Mouse (Mus musculus) E14TG2a.4 (cell line): ENCODE measurements around the gene Ipo7.

Experiments used
- H3K27me3 ChIP-seq: 2 replicates; pipeline ENCODE4 v1.6.1; 2014; ENCODE audit warnings: low read length, control low read depth; ENCODE audit not compliant: insufficient read depth
- H3K36me3 ChIP-seq: 2 replicates; pipeline ENCODE4 v1.6.1; 2014; ENCODE audit warnings: low read length, control low read depth; ENCODE audit not compliant: insufficient read depth
- H3K4me1 ChIP-seq: replicated peaks from 2 replicates; pipeline ENCODE4 v1.6.1; 2014; ENCODE audit warnings: low read depth, low read length, control low read depth
- H3K4me3 ChIP-seq: replicated peaks from 2 replicates; pipeline ENCODE4 v1.5.1; 2014; ENCODE audit warnings: mild to moderate bottlenecking, low read length
- H3K9me3 ChIP-seq: 2 replicates; pipeline ENCODE4 v1.6.1; 2014; ENCODE audit warnings: low read length, control low read depth
- CTCF ChIP-seq: conservative IDR thresholded peaks from 2 replicates; pipeline ENCODE4 v1.5.1; 2014; ENCODE audit warnings: low read length
- NANOG ChIP-seq: IDR thresholded peaks from 2 replicates; pipeline ENCODE4 v1.6.1; 2014; ENCODE audit warnings: borderline replicate concordance, low read length, mixed read lengths
- POU5F1 ChIP-seq: IDR thresholded peaks from 2 replicates; pipeline ENCODE4 v1.6.1; 2014; ENCODE audit warnings: low read length, borderline replicate concordance

The Ipo7 gene

DNA sequence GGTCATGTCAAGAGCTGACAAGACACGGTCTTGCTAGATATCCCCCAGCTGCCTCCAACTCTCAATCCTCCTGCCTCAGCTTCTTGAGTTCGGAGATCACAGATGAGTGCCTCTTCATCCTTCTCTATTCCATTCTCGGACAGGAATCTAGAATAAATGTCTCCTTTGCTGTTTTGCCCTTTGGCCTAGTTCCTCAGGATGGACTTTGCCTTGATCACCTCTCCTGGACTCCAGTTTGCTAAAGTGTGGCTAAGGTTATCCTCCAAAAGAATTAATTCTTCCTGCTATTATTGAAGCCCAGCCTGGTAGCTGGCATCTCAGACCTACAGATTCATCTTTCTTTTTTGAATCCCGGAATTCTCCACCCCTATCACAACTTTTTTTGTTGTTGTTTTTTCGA is 87.0 kb downstream of the Ipo7 start:
- Histone ChIP-seq H3K4me1 (peaks cover 59% of the 10 kb centered on the region), H3K27me3 (no peaks in the 10 kb centered on the region), H3K9me3 (no peaks in the 10 kb centered on the region), H3K4me3 (no peak overlapping the region), H3K36me3 (no peaks in the 10 kb centered on the region)
- TF ChIP-seq NANOG (no peak), POU5F1 (no peak), CTCF (no peak)
